Mouse (Mus musculus): ENCODE results near the gene Yap1.

The Yap1 gene

DNA sequence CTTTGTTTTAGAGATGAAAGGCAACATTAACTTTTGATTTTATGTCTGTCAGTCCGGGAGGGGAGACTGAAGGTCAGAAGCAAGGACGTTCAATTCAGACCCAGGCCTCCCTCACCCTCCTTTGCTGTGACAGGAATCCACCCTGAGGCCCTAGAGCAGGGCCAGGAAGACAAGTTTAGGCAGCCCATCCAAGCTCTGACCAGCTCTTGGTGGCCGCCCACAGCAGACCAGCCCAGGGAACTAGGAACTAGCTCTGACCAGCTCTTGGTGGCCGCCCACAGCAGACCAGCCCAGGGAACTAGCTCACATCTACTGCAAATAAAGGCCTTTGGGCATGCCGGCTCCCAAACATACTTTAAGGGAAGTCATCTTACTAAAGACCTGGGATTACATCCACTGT is 26.8 kb downstream of the Yap1 start:
- no peak for DNase-seq (ENCODE audit: low read depth, low spot score)

DNA sequence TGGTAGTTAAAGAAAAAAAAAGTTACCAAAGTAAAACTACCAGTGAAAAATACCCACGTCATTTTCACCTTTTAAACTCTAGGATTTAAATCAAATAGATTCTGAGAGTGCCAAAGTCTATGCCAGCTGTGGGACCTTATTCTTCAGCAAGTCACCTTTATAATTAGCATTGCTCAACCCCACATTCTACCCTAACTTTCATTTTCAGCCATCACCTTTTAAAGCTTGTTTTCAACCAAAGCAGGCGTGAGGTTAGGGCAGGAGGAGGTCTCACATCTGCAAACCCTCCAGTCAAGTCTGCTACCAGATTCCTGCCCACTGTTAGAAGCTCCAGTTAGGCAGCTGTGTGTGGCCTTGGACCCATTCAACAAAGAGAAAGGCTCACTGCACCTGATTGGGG is 32.4 kb downstream of the Yap1 start:
- no peak for DNase-seq (ENCODE audit: low read depth, low spot score)

DNA sequence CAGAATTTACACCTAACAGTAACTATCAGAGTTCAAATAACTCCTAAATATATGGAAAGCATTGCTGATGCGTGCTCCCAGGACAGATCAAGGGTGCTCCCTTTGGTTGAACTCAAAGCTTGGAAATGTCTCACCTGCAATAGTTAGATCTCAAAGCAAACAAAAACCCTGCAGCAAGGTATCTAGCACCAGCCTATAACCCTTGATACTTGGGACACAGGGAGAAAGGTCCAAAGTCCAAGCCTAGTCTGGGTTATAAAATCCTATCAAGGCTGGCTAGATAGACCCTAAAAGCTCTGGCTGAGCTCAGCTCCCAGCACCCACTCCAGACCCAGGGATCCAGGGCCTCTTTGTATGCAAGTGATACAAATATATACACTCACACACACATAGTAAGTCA is 36.4 kb downstream of the Yap1 start:
- DNase-seq (ENCODE audit: low read depth, low spot score), result no peak

DNA sequence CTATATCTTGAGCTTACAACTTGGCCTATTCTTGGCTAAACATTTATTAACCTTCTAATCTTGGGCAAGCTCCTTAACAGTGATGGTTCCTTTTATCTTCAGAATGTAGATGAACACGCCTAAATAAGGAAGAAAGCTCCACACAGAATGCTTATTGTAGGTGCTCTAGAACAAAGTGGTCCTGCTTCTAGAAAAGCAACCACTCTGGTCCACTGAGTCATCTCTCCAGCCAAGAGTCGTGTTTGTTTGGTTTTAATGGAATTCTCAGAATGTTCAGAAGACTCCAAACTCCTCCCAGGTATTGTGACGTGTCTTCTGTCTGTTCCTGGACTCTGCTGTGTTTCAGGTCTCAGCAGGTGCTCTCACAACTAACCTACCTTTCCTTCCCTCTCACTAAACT is 38.8 kb downstream of the Yap1 start:
- no peak for DNase-seq (ENCODE audit: low read depth, low spot score)

DNA sequence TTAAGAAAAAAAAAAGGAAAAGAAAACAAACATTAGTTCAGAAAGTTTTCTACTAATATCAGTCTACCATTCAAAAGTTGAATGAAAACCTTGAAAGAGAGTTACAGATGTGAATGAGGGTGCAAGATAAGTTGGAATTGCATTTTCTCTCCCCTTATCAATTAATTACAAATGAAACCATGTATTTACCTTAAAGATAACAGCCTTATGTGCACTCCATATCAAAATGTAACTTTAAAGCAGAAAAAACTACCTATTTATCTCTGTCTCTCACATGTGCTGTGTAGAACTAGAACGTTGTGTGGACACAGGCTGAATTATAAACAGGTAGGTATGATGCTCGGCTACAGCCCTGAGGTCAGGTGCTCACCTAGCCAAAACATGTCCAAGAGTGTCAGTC is 40.5 kb downstream of the Yap1 start:
- no peak for DNase-seq (ENCODE audit: low read depth, low spot score)

DNA sequence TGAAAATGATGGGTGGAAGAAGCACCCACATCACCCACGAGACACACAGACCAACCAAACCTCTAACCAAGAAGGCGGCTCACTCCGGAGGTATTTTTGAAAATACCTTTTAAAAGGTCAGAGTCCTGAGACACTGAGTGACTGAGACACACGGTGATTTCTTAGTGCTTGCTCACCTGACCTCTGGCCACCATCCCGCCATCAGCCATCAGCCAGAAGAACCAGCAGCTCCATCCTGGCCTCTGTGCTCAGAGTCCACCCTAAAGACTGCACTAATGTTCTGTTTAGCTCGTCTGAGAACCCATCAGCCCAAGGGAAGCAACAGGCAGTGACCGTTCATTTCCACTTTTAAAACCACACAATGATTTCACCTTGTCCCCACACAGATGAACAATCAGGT is 41.5 kb downstream of the Yap1 start:
- no peak for DNase-seq (ENCODE audit: low read depth, low spot score)

DNA sequence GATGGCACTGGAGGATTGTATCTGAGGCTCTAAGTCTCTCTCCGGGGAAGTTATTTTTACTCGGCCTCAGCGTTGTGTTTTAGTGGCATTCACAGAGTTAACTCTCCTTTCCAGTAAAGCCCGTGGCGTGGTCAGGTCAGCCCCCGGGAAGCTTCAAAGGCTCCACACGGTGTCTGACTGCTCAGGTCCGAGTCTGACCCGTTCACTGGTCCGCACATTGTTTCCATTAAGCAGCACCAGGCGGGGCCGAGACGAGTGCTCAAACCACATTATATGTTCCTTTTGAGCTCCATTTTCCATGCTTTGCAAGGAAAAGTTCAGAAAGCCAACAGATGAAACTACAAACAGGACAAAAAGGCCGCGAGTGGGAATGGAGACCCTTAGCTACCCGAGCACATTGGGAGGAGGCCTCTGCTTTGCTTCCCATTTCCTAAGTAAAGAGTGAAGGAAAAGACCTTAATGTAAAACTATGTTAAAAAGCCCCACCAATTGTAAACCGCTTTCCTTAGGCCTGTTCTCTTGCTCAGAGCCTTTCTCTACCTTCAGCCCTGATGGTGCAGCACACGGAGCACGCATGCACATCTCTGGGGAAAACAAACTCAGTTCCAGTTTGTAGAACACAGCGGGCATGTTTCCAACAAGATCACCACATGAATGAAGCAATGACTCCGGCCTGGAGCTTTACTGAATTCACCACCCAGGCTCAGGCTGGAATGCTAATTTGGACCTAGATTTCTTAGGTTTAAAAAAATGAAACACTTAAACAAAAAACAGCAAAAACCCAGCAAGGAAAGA is 42.8 kb downstream of the Yap1 start:
- DNase-seq (ENCODE audit: low read depth, low spot score), result no peak

DNA sequence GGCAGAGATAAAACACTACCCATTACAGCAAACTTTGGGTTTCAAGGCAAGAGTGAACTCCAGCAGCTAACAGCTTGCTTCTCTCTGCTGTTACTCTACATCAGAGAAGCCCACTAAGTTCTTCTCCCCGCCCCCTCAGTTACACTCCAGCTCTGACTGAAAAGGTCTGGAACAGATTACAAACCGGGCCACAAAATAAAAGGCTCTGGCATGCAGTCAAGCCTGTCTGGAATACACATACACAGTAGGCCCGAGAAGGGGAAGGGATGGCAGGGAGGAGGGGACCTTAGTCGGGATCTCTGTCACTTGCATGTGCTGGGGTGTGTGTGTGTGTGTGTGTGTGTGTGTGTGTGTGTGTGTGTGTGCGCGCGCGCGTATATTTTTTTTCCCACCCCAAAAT is 44.0 kb downstream of the Yap1 start:
- DNase-seq (ENCODE audit: low read depth, low spot score), result no peak

DNA sequence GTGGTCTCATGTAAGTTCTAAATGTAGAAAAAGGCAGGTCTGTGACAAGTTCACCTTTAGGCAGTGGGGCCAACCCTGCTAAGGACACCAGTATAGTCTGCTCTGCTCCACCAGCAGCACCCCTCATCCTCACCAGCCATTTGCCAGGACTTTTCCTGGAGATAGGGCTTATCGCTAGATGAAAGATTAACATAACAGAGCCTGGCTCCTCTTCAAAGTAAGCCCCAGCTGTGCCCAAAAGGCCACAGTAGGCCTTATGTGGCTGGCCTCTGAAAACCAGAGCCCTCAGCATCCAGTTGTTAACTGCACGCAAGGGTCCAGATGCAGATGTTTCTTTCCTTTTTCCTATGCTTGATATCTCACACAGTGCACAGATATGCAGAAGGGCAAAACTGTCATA is 45.1 kb downstream of the Yap1 start:
- no peak for DNase-seq (ENCODE audit: low read depth, low spot score)

DNA sequence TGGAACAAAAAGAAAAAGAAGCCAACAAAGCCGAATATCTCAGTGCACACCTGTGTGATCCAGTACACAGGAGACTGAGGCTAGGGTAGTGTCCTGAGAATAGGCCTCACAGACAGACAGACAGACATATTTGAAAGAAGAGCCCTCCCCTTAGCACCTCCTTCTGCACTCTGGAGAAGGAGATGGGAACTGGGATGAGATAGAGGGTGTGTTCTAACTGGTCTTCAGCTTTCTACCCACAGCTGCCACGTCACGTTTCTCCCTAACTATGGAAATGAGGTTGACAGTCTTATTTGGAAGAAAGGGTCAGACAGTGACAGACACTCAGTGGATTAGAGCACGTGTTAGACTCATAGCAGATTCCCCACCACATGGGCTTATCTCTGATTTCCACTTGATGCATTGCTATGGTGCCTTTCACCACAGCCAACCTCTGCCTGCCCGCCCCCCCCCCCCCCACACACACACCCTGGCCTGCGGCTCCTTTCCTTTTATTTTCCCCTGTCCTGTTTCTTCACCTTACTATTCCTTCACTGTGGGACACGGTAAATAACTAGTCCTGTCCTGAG is 46.3 kb downstream of the Yap1 start:
- DNase-seq (ENCODE audit: low read depth, low spot score), result no peak

DNA sequence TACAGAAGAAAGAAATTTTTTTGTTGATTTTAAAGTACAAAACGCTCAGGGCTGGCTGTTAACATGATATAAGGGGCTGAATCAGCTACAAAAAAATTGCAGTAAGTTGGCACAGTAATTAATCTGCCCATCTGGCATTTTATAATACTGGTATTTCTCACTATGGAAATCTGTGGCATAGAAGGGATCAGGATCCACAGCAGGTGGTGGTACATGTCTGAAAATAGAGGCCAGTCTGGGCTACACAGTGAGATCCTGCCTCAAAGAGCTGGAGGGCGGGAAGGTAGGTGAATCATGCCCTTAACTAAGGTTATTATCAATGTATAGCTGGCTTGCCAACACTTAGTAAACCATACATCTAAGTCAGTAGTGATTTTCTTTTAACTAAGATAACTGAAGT is 47.0 kb downstream of the Yap1 start:
- no peak for DNase-seq (ENCODE audit: low read depth, low spot score)

DNA sequence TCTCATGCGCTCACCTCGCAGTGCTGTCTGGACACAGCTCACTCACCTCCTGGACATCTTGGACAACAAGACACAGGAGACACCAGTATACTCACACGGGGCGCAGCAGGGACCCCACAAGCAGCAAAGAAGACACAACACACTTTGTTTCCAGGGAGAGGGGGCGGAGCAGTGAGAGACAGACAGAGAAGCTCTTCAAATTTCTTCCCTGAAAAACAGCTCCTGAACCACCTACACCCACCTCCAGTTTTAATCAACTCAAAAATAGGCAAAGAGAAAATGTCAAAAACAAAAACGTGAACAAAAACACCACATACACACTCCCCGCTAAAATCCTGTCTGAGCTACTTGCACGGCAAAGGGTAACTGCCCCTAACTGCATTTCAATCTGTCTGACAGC is 48.0 kb downstream of the Yap1 start:
- no peak for DNase-seq (ENCODE audit: low read depth, low spot score)

DNA sequence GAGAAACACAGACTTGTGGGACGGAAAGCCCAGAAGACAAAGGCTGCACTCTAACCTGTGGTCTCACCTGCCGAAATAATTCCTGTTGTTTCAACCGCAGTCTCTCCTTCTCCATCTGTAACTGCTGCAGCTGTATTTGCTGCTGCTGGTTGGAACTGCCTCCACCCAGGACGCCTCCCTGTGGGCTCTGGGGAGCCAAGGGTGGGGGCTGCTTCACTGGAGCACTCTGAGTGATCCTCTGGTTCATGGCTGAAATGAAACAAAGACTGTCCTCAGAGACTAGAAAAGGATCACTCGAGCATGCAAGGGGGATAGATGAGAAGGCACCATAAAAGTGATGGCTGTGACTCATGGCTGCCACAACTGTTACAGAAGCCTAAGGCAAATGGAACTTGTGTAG is 51.5 kb downstream of the Yap1 start:
- no peak for DNase-seq (ENCODE audit: low read depth, low spot score)

DNA sequence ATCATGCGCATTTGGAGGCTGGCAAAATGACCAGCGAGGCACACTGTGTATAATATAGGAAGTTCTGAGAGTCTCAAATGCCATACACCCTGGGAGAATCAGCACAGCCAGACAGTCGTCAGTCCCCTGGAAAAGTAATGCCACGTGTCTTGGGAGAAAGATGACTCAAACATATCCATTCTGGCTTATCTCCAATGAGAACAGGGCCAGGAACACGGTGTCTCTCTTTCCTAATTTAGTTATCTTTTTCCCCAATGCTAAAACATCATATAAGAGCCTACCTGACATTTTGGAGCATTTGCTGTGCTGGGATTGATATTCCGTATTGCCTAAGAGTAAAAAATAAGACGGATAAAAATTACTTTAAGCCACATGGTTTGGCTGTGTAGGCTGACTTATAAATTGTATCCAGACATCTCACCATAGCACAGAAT is 54.2 kb downstream of the Yap1 start:
- DNase-seq (ENCODE audit: low read depth, low spot score), result no peak

DNA sequence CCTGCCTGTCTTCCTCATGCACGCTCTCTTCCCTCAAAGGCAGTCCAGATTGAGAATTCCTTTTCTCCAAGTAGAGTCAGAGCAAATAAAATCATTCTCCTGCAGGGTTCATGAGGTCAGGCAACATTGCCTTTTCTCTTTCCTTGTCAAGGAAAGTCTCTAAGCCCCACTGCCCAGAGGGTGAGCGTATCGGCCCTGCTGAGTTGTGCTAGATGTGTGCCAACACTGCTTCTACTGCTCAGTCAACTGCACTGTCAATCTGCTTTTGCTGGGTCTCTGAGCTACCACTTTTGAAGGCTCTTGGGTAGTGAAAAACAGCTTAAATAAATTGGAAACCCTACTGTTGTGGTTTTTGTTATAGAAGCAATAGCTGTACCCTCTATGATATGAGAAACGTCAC is 56.5 kb downstream of the Yap1 start:
- DNase-seq (ENCODE audit: low read depth, low spot score), result no peak

DNA sequence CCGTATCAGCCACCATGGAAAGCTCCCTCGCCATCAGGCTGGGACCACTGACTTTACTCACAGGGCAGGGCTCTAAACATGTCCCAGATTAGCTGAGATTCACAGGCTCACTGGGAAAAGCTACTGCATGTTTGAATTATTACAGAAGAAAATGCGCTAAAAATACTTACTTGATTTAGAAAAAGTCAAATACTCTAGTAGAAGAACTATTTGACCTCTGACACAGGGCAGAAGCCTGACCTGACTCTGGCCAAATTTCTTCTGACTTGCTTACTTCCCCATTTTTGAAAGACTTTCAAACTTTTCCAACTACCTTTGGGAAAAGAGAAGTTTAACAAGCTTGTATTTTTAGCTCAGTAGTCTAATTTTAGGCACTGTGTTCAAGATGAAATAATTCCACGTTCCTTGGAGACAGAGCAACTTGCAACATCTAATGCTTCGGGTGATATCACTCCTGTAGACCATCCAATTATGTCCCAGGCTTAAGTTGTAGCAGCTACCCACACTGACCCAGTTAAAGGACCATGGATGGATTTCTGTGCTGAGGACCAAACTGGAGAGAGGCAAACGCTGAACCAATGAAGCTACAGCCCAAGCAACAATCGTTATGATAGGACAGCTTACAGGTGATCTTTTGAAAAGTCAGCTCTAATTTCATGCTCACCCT is 60.5 kb downstream of the Yap1 start:
- DNase-seq (ENCODE audit: low read depth, low spot score), result no peak

DNA sequence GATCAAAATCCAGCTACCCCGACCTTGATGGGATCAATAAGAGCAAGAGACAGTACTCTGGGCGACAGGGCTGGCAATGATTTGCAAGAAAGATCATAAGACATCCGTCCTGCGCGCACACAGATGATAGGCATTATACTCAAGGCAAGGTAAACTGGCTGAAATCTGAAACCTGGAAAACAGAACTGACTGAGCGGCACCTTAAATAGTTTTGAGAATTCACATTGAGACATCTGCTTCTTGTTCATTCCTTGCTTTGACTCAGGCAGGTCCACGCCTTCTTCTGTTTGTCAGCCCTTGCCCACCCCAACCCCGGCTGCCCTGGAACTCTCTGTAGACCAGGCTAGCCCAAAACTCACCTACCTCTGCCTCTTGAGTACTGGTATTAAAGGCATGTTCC is 61.7 kb downstream of the Yap1 start:
- no peak for DNase-seq (ENCODE audit: low read depth, low spot score)

DNA sequence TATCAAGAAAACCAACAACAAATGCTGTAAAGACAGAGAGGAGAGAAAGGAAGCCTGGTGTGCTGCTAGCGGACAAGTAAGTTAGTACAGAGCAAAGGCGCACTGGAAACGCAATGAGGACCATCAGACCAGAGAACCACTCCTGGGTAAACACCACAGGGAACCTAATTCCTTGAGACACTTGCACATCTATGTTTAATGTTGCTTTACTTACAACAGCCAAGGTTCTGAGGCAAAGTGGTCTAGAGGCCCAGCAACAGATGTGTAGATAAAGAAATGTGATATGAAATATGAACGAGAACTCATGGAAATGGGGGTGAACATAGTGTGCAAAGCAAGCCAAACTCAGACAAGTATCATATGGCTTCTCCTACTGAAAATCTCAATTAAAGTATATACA is 64.3 kb downstream of the Yap1 start:
- no peak for DNase-seq (ENCODE audit: low read depth, low spot score)

DNA sequence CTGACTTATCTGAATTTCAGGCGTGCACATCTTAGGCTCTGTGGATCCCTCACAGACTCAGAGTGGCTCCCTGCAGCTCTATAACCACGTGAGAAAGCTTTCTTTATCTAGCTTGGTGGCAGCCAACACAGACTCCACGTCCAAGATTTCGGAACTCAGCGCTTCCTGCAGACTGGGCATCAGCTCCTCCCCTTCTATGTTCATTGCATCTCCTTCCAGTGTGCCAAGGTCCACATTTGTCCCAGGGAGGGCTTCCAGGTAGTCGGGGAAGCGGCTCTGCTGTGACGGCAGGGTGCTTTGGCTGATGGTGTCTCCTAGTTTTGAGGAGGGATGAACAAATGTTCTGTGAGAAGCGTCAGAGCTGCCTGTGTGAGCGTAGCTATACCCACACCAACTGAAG is 70.0 kb downstream of the Yap1 start:
- no peak for DNase-seq (ENCODE audit: low read depth, low spot score)

DNA sequence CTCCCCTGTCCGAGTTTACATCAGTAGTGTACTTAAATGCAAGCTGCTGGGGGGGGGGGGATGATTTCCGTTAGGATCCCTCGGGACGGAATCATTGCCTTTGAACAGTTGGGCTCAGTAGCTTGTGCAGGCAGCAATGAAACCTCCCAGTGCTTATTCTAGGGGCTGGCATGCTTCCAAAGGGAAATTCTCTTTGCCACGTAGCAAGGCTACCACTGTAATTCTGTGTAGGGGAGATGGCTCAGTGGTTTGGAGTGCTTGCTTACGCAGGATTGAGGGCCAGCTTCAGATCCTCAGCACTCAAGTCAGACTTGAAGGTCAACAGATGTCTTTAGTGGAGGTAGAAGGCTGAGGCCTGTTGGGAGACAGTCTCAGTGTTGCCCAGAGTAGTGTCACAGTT is 74.8 kb downstream of the Yap1 start:
- DNase-seq (ENCODE audit: low read depth, low spot score), result no peak

DNA sequence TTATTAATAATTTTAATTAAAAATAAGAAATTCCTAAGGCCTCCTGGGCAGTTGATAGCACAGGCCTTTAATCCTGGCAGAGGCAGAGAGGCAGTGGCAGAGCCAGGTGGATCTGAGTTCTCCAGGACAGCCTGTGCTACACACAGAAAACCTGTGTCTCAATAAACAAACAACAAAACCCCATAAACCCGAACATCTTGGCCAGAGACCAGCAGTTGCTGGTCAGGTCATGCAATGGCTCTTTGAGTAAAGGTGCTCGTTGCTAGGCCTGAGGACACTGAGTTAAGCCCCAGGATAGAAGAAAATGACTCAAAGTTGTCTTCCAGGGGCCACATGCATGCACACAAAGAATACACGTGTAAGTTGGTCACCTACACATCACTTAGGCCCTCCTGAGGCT is 75.5 kb downstream of the Yap1 start:
- no peak for DNase-seq (ENCODE audit: low read depth, low spot score)

DNA sequence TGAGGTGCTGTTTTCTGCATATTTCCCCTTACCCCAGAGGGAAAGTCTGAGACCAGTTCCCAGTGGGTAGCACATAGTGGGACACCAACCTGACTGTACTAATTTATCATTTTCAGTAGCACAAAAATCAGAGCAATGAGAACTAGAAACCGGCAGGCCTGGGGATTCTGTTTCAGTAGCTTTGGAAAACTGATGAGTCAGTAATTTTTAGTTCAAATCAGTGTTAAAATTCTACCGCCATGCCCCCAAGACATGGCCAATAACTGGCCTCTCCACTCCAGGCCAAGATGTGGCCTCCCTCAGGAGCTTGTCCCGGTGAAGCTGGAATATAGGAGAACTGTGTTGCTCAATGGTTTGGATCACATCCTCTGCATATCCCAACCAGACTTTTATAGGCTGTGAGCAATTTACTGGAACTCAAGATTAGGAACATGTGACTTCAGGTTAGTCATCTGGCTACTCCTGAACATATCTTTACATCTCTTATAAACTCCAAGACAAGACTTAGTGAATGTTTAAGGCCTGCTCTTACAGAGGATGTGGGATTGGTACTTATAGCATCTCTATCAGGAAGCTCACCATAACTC is 76.1 kb downstream of the Yap1 start:
- no peak for DNase-seq (ENCODE audit: low read depth, low spot score)

DNA sequence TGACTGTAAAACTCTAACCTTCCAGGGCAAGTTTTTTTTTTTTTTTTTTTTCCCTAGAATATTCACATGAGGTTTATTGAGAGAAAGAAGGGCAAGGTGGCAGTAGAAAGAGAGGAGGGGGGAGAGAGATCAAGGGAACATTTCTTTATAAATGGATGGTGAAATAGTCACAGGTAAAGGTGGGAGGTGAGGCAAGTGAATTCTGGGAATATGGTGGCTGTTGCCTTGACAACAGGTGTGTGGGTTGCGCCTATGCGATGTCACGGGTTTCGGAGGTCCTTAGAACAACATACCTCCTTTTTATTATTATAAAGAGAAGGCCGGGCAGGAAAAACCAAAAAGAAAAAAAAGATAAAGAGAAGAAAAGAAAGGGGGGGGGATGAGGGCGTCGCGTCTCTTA is 89.5 kb downstream of the Yap1 start:
- no peak for DNase-seq (ENCODE audit: low read depth, low spot score)
